Mouse (Mus musculus) limb, embryonic 12.5 days (tissue): ENCODE data around the gene Nav3. TPM values are rescaled to one million over a fixed set of nuclear protein-coding genes. Genes with fewer than 3 reads are reported as not detected.

ENCODE experiments used
- ATAC-seq: fragments of 200-750 bp; cut with Nextera tagmentation; 2 replicates; pipeline ENCODE4 v1.8.0; 2017; ENCODE audit warnings: low read depth, moderate TSS enrichment; ENCODE audit not compliant: insufficient number of reproducible peaks, insufficient read depth, low FRiP score, low TSS enrichment
- H3K27ac ChIP-seq: fragments of 300-500 bp; sonication (generic); 2 replicates; pipeline ENCODE4 v1.5.1; 2016; ENCODE audit warnings: mild to moderate bottlenecking, moderate library complexity
- H3K27me3 ChIP-seq: fragments of 300-500 bp; sonication (generic); 2 replicates; pipeline ENCODE4 v1.6.1; 2016; ENCODE audit warnings: mild to moderate bottlenecking, moderate library complexity
- H3K36me3 ChIP-seq: fragments of 300-500 bp; sonication (generic); 2 replicates; pipeline ENCODE4 v1.6.1; 2016; ENCODE audit warnings: mild to moderate bottlenecking, moderate library complexity
- H3K4me1 ChIP-seq: fragments of 300-500 bp; sonication (generic); replicated peaks from 2 replicates; pipeline ENCODE4 v1.6.1; 2016
- H3K4me2 ChIP-seq: fragments of 300-500 bp; sonication (generic); 2 replicates; pipeline ENCODE4 v1.6.1; 2016; ENCODE audit warnings: mild to moderate bottlenecking, moderate library complexity
- H3K4me3 ChIP-seq: fragments of 300-500 bp; sonication (generic); replicated peaks from 2 replicates; pipeline ENCODE4 v1.5.1; 2016; ENCODE audit warnings: mild to moderate bottlenecking
- H3K9ac ChIP-seq: fragments of 300-500 bp; sonication (generic); replicated peaks from 2 replicates; pipeline ENCODE4 v1.6.1; 2016; ENCODE audit warnings: mild to moderate bottlenecking, moderate library complexity
- H3K9me3 ChIP-seq: fragments of 300-500 bp; sonication (generic); 2 replicates; pipeline ENCODE4 v1.6.1; 2016; ENCODE audit warnings: mild to moderate bottlenecking, moderate library complexity
- WGBS: fragments of 180-500 bp; shearing (Covaris S2); methylation state at CpG from one replicate; pipeline ENCODE4 v1.1.7; 2016; 5-methylcytosine and 5-hydroxymethylcytosine counted together
- polyA plus RNA-seq: library from polyadenylated mRNA; unstranded; fragments of >200 nt; fragmentation: Nextera tagmentation; extraction: Ambion mirVana; gene quantifications from 2 replicates; pipeline ENCODE4 v1.2.1, GENCODE M21; 2016

Gene Nav3
- polyA plus RNA-seq, 1 experiment from 2014 or later, result 3.0 TPM

- H3K9me3 ChIP-seq, result no peaks in the 10 kb centered on the region
- H3K9ac ChIP-seq, result no peak overlapping the region
- no peak overlapping the region for H3K4me2 ChIP-seq
- no peak for ATAC-seq
- H3K36me3 ChIP-seq, result no peaks in the 10 kb centered on the region
- no peaks in the 10 kb centered on the region for H3K4me1 ChIP-seq
- no peak overlapping the region for H3K27ac ChIP-seq
- no peaks in the 10 kb centered on the region for H3K27me3 ChIP-seq
- no peak overlapping the region for H3K4me3 ChIP-seq
Observed at GRCm38 (mm10) chr10:110120572-110120971, 335.4 kb downstream of the Nav3 start.

- no peak overlapping the region for H3K4me3 ChIP-seq
- no peaks in the 10 kb centered on the region for H3K36me3 ChIP-seq
- ATAC-seq, result no peak
- H3K27ac ChIP-seq, result no peak overlapping the region
- no peak overlapping the region for H3K4me2 ChIP-seq
- H3K27me3 ChIP-seq, result no peaks in the 10 kb centered on the region
- no peak overlapping the region for H3K9ac ChIP-seq
- 72% methylated on average over 2 of the region's 2 CpGs for WGBS
- no peaks in the 10 kb centered on the region for H3K9me3 ChIP-seq
- no peaks in the 10 kb centered on the region for H3K4me1 ChIP-seq
Observed at GRCm38 (mm10) chr10:110117341-110117740, 338.7 kb downstream of the Nav3 start.

- H3K4me2 ChIP-seq, result no peak overlapping the region
- H3K9me3 ChIP-seq, result no peaks in the 10 kb centered on the region
- no peak overlapping the region for H3K27ac ChIP-seq
- ATAC-seq, result no peak
- H3K36me3 ChIP-seq, result no peaks in the 10 kb centered on the region
- H3K4me1 ChIP-seq, result no peaks in the 10 kb centered on the region
- no peaks in the 10 kb centered on the region for H3K27me3 ChIP-seq
- H3K4me3 ChIP-seq, result no peak overlapping the region
- 74% methylated on average over 5 of the region's 5 CpGs for WGBS
- H3K9ac ChIP-seq, result no peak overlapping the region
Observed at GRCm38 (mm10) chr10:110112669-110113458, 343.1 kb downstream of the Nav3 start.

DNA sequence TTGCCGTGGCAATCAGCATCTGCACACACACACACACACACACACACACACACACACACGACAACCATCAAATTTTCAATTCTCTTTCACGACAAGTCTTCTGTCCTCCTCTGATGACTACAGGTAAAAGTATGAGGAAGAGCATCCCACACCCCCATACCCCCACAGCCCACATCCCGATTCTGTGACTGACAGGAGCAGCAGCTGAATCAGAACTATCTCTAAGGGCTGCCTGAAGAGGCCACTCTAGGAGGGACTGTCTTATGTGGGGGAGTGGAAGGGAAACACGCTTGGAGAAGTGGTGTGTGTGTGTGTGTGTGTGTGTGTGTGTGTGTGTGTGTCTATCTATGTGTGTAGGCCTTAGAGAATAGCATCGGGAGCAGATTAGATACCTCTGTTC is 352.7 kb downstream of the Nav3 start:
- no peaks in the 10 kb centered on the region; the same call in 1 of the 2 replicates for H3K4me1 ChIP-seq
- no peaks in the 10 kb centered on the region for H3K9me3 ChIP-seq
- no peaks in the 10 kb centered on the region for H3K27me3 ChIP-seq
- no peak overlapping the region for H3K9ac ChIP-seq
- H3K36me3 ChIP-seq, result no peaks in the 10 kb centered on the region
- no peak for ATAC-seq
- H3K4me3 ChIP-seq, result no peak overlapping the region
- no peak overlapping the region for H3K4me2 ChIP-seq
- 84% methylated on average over 6 of the region's 6 CpGs for WGBS
- H3K27ac ChIP-seq, result no peak overlapping the region

GRCm38 (mm10) chr10:110102231-110102630 is 353.8 kb downstream of the Nav3 start:
- no peak; the same call in 1 of the 2 replicates for ATAC-seq
- 25% methylated on average over 4 of the region's 4 CpGs for whole genome bisulfite sequencing

GRCm38 (mm10) chr10:110094433-110094832 is 361.6 kb downstream of the Nav3 start:
- no peaks in the 10 kb centered on the region for H3K4me1 ChIP-seq
- H3K9me3 ChIP-seq, result no peaks in the 10 kb centered on the region
- H3K4me2 ChIP-seq, result no peak overlapping the region
- no peaks in the 10 kb centered on the region for H3K36me3 ChIP-seq
- no peak overlapping the region for H3K9ac ChIP-seq
- ATAC-seq, result no peak
- no peak overlapping the region for H3K4me3 ChIP-seq
- H3K27me3 ChIP-seq, result no peaks in the 10 kb centered on the region
- H3K27ac ChIP-seq, result no peak overlapping the region

More at GRCm38 (mm10) chr10:110102231-110102630, 353.8 kb downstream of the Nav3 start:
- Histone ChIP-seq H3K4me1 (no peaks in the 10 kb centered on the region; the same call in 1 of the 2 replicates), H3K4me2 (no peak overlapping the region), H3K9ac (no peak overlapping the region), H3K27ac (no peak overlapping the region), H3K9me3 (no peaks in the 10 kb centered on the region), H3K27me3 (no peaks in the 10 kb centered on the region), H3K36me3 (no peaks in the 10 kb centered on the region), H3K4me3 (no peak overlapping the region)

GRCm38 (mm10) chr10:110088444-110089061 is 367.5 kb downstream of the Nav3 start:
- WGBS, result 80% methylated on average over 5 of the region's 5 CpGs
- H3K27ac ChIP-seq, result no peak overlapping the region
- H3K4me3 ChIP-seq, result no peak overlapping the region
- H3K9me3 ChIP-seq, result no peaks in the 10 kb centered on the region
- no peak overlapping the region for H3K4me2 ChIP-seq
- ATAC-seq, result no peak
- no peaks in the 10 kb centered on the region for H3K27me3 ChIP-seq
- H3K9ac ChIP-seq, result no peak overlapping the region
- no peaks in the 10 kb centered on the region for H3K36me3 ChIP-seq
- peaks cover 4% of the 10 kb centered on the region; the same call in 1 of the 2 replicates for H3K4me1 ChIP-seq

- H3K9ac ChIP-seq, result no peak overlapping the region
- no peaks in the 10 kb centered on the region for H3K9me3 ChIP-seq
- H3K4me3 ChIP-seq, result no peak overlapping the region
- H3K27me3 ChIP-seq, result no peaks in the 10 kb centered on the region
- H3K4me2 ChIP-seq, result no peak overlapping the region
- 76% methylated on average over 1 of the region's 1 CpGs for WGBS
- ATAC-seq, result no peak
- H3K27ac ChIP-seq, result no peak overlapping the region
- H3K4me1 ChIP-seq, result peaks cover 4% of the 10 kb centered on the region; the same call in 1 of the 2 replicates
- H3K36me3 ChIP-seq, result no peaks in the 10 kb centered on the region
Observed at GRCm38 (mm10) chr10:110085903-110086302, 370.1 kb downstream of the Nav3 start.

GRCm38 (mm10) chr10:110085156-110085555 is 370.8 kb downstream of the Nav3 start:
- H3K4me2 ChIP-seq, result no peak overlapping the region
- H3K4me1 ChIP-seq, result peaks cover 4% of the 10 kb centered on the region; the same call in 1 of the 2 replicates
- H3K9me3 ChIP-seq, result no peaks in the 10 kb centered on the region
- H3K27ac ChIP-seq, result no peak overlapping the region
- H3K9ac ChIP-seq, result no peak overlapping the region
- ATAC-seq, result no peak
- H3K4me3 ChIP-seq, result no peak overlapping the region
- H3K27me3 ChIP-seq, result no peaks in the 10 kb centered on the region
- H3K36me3 ChIP-seq, result no peaks in the 10 kb centered on the region
- WGBS, result 11% methylated on average over 5 of the region's 5 CpGs

DNA sequence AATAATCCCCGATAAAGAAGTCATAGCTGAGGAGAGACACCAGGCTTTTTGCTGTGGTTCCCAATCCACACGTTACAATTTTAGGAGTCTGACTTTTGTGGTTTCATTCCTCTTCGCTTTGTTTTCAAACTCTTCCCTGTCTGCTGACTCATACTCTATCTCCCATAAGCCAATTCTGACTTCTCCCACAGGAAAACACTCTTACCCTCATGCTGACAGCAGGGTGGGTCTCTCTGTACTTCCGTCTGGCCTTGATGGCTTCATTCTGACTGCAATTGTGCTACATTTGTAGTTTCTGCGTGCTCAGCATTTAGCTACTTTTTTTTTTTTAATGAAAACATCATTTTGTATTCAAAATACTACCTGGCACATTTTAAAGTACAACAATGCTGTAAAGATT is 379.4 kb downstream of the Nav3 start:
- H3K4me1 ChIP-seq, result no peaks in the 10 kb centered on the region

DNA sequence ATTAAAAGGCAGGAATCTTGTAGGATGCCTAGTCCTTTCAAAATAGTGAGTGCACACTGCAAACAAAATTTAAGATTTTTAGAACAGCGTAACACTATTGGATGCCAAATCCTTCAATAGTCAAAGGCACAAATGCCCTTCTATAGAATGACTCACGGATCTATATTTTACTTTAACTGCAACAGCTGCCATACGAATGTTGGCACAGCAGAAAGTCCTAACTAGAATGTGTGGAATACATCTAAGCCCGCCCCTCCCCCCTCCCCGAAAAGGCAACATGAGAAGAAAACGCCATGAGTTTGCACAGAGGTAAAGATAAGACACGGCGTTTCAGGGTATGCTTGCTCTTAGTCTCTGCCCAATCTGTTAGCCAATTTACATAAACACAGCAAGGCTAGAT is 383.6 kb downstream of the Nav3 start:
- Histone ChIP-seq H3K27ac (no peak overlapping the region), H3K4me1 (no peaks in the 10 kb centered on the region)

More for the DNA sequence above, 379.4 kb downstream of the Nav3 start:
- ATAC-seq, result no peak
- WGBS, result 83% methylated on average over 5 of the region's 5 CpGs
- Histone ChIP-seq H3K9ac (no peak overlapping the region), H3K27ac (no peak overlapping the region), H3K27me3 (no peaks in the 10 kb centered on the region), H3K4me3 (no peak overlapping the region), H3K4me2 (no peak overlapping the region), H3K36me3 (no peaks in the 10 kb centered on the region), H3K9me3 (no peaks in the 10 kb centered on the region)

More for the DNA sequence above, 383.6 kb downstream of the Nav3 start:
- no peaks in the 10 kb centered on the region for H3K9me3 ChIP-seq
- H3K36me3 ChIP-seq, result no peaks in the 10 kb centered on the region
- H3K9ac ChIP-seq, result no peak overlapping the region
- WGBS, result 80% methylated on average over 8 of the region's 8 CpGs
- no peaks in the 10 kb centered on the region for H3K27me3 ChIP-seq
- no peak for ATAC-seq
- H3K4me3 ChIP-seq, result no peak overlapping the region
- no peak overlapping the region for H3K4me2 ChIP-seq
